Mouse (Mus musculus): ENCODE data around the gene Olfr733. TPM values are rescaled to one million over a fixed set of nuclear protein-coding genes. Genes with fewer than 3 reads are reported as not detected.

Olfr733 gene
- polyA plus RNA-seq (2012; rRNA removed), result not detected in 2 replicates

DNA sequence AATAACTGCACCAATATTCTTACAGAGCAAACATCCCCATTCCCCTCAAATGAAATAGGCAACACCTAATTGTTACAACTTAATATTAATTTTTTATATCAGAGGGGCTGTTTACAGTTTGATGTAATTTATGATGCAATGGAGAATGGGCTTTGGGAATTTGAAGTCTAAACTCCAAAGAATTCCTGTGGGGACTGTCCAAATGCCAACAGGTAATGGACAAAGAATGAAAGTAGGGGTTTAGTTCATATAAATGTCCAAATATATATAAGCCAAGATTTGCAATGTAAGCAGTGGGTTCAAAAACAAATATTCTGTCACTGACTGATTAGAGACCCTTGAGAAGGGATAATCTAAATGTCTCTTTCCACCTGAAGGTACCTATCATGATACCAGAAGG lies at the start of gene Olfr733:
TSS of gene Olfr733 (minus strand) at position 101 of the 400 bp plus-strand sequence.

DNA sequence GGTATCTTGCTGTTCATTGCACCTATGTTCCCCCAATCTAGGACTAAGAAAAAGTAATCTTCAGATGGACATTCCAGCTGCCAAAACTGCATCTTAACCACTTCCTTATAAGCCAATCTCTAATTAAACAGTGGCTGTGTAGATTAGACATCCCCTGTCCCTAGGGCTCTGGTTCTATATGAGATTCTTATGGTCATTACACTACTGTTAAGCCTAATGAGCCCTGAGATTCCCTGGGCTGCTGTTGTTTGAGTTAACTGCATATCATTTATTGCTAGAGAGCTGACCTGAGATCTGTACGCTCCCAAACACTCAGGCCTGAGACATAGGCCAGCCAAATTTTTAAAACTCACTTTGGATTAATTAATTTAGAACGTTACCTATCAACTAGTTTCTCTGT lies 47.5 kb upstream of the Olfr733 start, which contains the start of gene Olfr735:
TSS of gene Olfr735 (minus strand) at position 77 of the 400 bp plus-strand sequence.

DNA sequence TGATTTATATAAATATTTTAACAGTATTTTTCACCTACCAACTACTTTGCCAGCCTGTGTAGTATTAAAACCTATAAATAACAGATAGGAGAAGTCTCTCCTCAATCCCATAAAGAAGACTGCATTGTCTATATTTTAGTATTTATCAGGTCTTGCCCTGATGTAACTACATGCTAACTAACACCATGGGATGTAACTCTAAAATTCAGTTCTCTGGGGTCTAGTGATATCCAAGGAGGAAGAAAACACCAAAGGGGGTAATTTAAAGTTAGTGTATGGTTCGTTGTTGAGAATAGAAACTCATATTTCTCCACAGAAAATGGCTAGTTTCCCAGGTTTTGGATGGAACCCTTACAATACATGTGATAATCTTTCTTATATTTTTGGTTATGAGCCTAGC lies 25.3 kb upstream of the Olfr733 start, which contains the start of gene Olfr734:
TSS of gene Olfr734 (minus strand) at position 101 of the 400 bp plus-strand sequence.

DNA sequence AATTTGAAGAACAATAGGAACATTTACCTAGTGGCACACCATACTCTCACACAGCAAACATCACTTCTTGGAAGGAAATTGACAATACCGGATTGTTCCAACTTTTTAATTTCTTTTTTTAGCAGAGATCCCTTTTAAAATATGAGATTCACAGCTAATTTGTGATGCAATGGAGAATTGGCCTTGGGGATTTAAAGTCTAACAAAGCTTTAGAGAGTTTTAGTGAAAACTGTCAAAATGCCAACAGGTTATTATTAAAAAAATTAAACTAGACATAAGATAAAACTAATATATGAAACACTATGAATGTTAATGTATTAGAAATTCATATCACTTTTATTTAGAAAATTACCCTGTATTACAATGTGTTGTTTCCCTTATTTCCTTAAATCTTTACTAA lies 17.2 kb downstream of the Olfr733 start, which contains the start of gene Olfr732:
TSS of gene Olfr732 (minus strand) at position 101 of the 400 bp plus-strand sequence.

Other genes with a start within 250 kb of the Olfr733 start
- not detected in 2 replicates for gene Olfr726, start 210.6 kb downstream of the Olfr733 start, polyA plus RNA-seq (2012; rRNA removed)
- gene Olfr727, start 178.3 kb downstream of the Olfr733 start, polyA plus RNA-seq (2012; rRNA removed), result not detected in 2 replicates
- not detected in 2 replicates for gene Olfr728, start 158.8 kb downstream of the Olfr733 start, polyA plus RNA-seq (2012; rRNA removed)
- gene Olfr729, start 148.6 kb downstream of the Olfr733 start, polyA plus RNA-seq (2012; rRNA removed), result not detected in 2 replicates
- not detected in 2 replicates for gene Olfr730, start 113.3 kb downstream of the Olfr733 start, polyA plus RNA-seq (2012; rRNA removed)
- not detected in 2 replicates for gene Olfr731, start 59.7 kb downstream of the Olfr733 start, polyA plus RNA-seq (2012; rRNA removed)
- not detected in 2 replicates for gene Olfr732, start 17.3 kb downstream of the Olfr733 start, polyA plus RNA-seq (2012; rRNA removed)
- gene Olfr734, start 25.2 kb upstream of the Olfr733 start, polyA plus RNA-seq (2012; rRNA removed), result not detected in 2 replicates
- gene Olfr735, start 47.4 kb upstream of the Olfr733 start, polyA plus RNA-seq (2012; rRNA removed), result not detected in 2 replicates
- gene Tlr11, start 56.4 kb upstream of the Olfr733 start, polyA plus RNA-seq (2012; rRNA removed), result 0.02 TPM in 1 of 2 replicates, not detected in the other
- not detected in 2 replicates for gene Olfr736, start 79.6 kb upstream of the Olfr733 start, polyA plus RNA-seq (2012; rRNA removed)
- not detected in 2 replicates for gene Olfr738, start 106.0 kb upstream of the Olfr733 start, polyA plus RNA-seq (2012; rRNA removed)
- gene Olfr739, start 117.1 kb upstream of the Olfr733 start, polyA plus RNA-seq (2012; rRNA removed), result not detected in 2 replicates
- not detected in 2 replicates for gene Olfr740, start 144.0 kb upstream of the Olfr733 start, polyA plus RNA-seq (2012; rRNA removed)
- not detected in 2 replicates for gene Olfr741, start 171.2 kb upstream of the Olfr733 start, polyA plus RNA-seq (2012; rRNA removed)
- gene Olfr742, start 202.1 kb upstream of the Olfr733 start, polyA plus RNA-seq (2012; rRNA removed), result not detected in 2 replicates
- not detected in 2 replicates for gene Olfr743, start 220.3 kb upstream of the Olfr733 start, polyA plus RNA-seq (2012; rRNA removed)

Data from central nervous system, embryonic 11.5 days (tissue).